Mouse (Mus musculus) limb, embryonic 11.5 days (tissue): Measurements from ENCODE around the gene P2ry12. TPM values are rescaled to one million over a fixed set of nuclear protein-coding genes. Genes with fewer than 3 reads are reported as not detected.

Source experiments
- ATAC-seq: fragments of 200-750 bp; cut with Nextera tagmentation; 2 replicates; pipeline ENCODE4 v1.8.0; 2017; ENCODE audit warnings: low read depth; ENCODE audit not compliant: insufficient number of reproducible peaks, low FRiP score, low TSS enrichment
- DNase-seq: peaks from one replicate; pipeline ENCODE4 v3.0.0-alpha.2; 2015; ENCODE audit warnings: low spot score
- H3K27ac ChIP-seq: fragments of 300-500 bp; sonication (generic); replicated peaks from 2 replicates; pipeline ENCODE4 v1.5.1; 2014; ENCODE audit warnings: low read depth, mild to moderate bottlenecking, low read length
- H3K27me3 ChIP-seq: fragments of 300-500 bp; sonication (generic); 2 replicates; pipeline ENCODE4 v1.6.1; 2014; ENCODE audit warnings: mild to moderate bottlenecking, low read length, mixed read lengths; ENCODE audit not compliant: control insufficient read depth, insufficient read depth
- H3K36me3 ChIP-seq: fragments of 300-500 bp; sonication (generic); 2 replicates; pipeline ENCODE4 v1.6.1; 2014; ENCODE audit warnings: mild to moderate bottlenecking, low read length, moderate library complexity, mixed read lengths; ENCODE audit not compliant: control insufficient read depth, insufficient read depth
- H3K4me1 ChIP-seq: fragments of 300-500 bp; sonication (generic); 2 replicates; pipeline ENCODE4 v1.6.1; 2014; ENCODE audit warnings: low read length, mixed read lengths; ENCODE audit not compliant: control insufficient read depth, insufficient read depth
- H3K4me2 ChIP-seq: fragments of 300-500 bp; sonication (generic); 2 replicates; pipeline ENCODE4 v1.6.1; 2014; ENCODE audit warnings: low read depth, mild to moderate bottlenecking, moderate library complexity; ENCODE audit not compliant: severe bottlenecking
- H3K4me3 ChIP-seq: fragments of 300-500 bp; sonication (generic); 2 replicates; pipeline ENCODE4 v1.5.1; 2014; ENCODE audit warnings: low read depth, low read length
- H3K9ac ChIP-seq: fragments of 300-500 bp; sonication (generic); 2 replicates; pipeline ENCODE4 v1.6.1; 2014; ENCODE audit warnings: mild to moderate bottlenecking, low read length
- H3K9me3 ChIP-seq: fragments of 300-500 bp; sonication (generic); 2 replicates; pipeline ENCODE4 v1.6.1; 2016; ENCODE audit warnings: low read length; ENCODE audit not compliant: control insufficient read depth
- WGBS: fragments of 180-500 bp; shearing (Covaris S2); extraction: QIAGEN DNeasy Blood & Tissue Kit; methylation state at CpG from one replicate; pipeline ENCODE4 v1.1.7; 2014; 5-methylcytosine and 5-hydroxymethylcytosine counted together
- polyA plus RNA-seq: library from polyadenylated mRNA; unstranded; fragments of >200 nt; fragmentation: Nextera tagmentation; extraction: Ambion mirVana; gene quantifications from 2 replicates; pipeline ENCODE4 v1.2.1, GENCODE M21; 2014

P2ry12 gene
- polyA plus RNA-seq, 1 experiment from 2014 or later: 0.93 TPM

DNA sequence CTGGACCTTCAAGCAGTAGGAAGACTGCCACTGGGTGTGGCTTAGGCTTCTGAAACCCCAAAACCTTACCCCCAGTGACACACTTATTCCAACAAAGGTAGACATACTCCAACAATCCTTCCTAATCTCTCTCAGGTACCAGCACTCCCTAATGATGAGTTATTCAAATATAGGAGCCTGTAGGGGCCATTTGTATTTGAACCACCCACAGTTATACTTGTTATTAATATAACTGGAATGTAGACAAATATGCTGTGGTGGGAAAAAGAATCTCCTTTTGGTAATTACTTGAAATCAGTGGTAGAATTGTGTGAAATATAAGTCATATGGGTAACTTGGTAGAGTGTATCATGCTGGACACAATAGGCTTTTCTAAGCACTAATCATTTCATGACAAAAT is 15.9 kb upstream of the P2ry12 start:
- ATAC-seq (no peak), DNase-seq (no peak)

DNA sequence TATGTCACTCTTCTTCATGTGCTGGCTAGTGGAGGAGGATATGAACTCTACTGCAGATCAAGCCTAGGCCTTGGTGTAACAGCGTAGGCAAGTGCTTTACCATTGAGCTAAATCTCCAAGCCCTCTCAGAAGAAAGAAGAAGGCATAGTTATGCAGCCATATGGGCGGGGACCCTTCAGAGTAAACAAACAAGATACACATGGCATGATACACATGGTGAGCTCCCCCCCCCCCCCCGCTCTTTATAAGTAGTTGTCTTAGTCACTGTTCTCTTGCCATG is 15.5 kb upstream of the P2ry12 start:
- ATAC-seq: no peak
- Histone ChIP-seq H3K4me2 (no peak overlapping the region), H3K27ac (no peak overlapping the region), H3K27me3 (no peaks in the 10 kb centered on the region), H3K9ac (no peak overlapping the region), H3K36me3 (no peaks in the 10 kb centered on the region), H3K4me1 (0 out of 2 replicates have a peak, but pooled peaks cover 3% of the 10 kb centered on the region), H3K9me3 (no peaks in the 10 kb centered on the region), H3K4me3 (no peak overlapping the region)
- WGBS: 86% methylated on average over 3 of the region's 3 CpGs
- no peak for DNase-seq

More for the DNA sequence above, 15.9 kb upstream of the P2ry12 start:
- no peaks in the 10 kb centered on the region for H3K36me3 ChIP-seq
- H3K9ac ChIP-seq: no peak overlapping the region
- H3K9me3 ChIP-seq: no peaks in the 10 kb centered on the region
- no peak overlapping the region for H3K4me2 ChIP-seq
- 0 out of 2 replicates have a peak, but pooled peaks cover 3% of the 10 kb centered on the region for H3K4me1 ChIP-seq
- no peak overlapping the region for H3K4me3 ChIP-seq
- H3K27me3 ChIP-seq: no peaks in the 10 kb centered on the region
- H3K27ac ChIP-seq: no peak overlapping the region

DNA sequence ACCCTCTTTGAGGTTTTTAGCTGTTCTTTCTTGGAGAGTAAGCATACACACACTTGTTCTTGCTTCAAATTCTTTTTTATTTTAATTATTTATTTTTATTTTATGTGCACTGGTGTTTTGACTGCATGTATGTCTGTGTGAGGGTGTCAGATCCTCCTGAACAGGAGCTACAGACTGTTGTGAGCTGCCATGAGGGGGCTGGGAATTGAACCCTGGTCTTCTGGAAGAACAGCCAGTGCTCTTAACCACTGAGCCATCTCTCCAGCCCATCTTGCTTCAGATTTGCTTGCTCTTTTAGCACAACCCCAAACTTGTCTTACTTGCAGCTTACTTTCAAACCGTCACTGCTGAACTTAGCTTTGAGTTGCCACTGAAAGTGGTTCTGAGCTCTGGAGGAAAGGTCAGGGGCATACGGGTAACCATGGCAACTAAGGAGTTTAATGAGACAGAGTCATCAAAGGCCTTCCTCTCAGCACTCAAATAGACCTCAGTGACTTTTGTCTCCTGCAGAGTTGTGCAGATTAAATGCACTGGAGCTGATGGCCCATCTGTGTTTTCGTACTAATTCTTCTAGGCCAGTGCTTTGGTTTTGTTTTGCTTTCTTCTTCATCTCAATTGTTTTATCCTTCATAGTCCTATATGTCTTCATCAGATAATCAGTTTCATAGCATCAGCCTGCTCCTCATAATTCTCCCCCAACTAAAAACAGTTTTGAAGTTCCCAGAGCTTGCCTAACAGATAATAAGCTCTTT is 15.0 kb upstream of the P2ry12 start:
- WGBS: 15% methylated on average over 3 of the region's 3 CpGs
- Histone ChIP-seq H3K9ac (no peak overlapping the region), H3K27me3 (no peaks in the 10 kb centered on the region), H3K9me3 (no peaks in the 10 kb centered on the region), H3K27ac (no peak overlapping the region), H3K36me3 (no peaks in the 10 kb centered on the region), H3K4me3 (no peak overlapping the region), H3K4me1 (0 out of 2 replicates have a peak, but pooled peaks cover 3% of the 10 kb centered on the region), H3K4me2 (no peak overlapping the region)
- no peak for DNase-seq
- ATAC-seq: no peak

DNA sequence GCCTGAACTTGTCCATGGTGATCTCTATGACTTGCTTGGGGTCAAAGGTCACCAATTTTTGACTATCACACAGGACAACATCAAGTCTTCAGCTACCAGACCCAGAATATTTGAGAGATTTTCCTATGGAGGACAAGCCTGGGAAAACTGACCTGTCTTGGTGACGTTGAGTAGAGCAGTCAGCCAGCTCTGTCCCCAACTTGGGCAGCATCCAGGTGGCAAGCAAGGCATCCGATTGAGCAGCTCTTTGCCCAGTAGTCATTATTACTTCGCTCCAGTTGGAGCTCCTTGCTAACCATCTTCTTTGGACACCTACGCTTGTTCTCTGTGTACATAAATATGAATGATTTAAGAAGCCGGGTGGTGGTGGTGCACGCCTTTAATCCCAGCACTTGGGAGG is 8.1 kb upstream of the P2ry12 start:
- Histone ChIP-seq H3K27me3 (no peaks in the 10 kb centered on the region), H3K36me3 (no peaks in the 10 kb centered on the region), H3K4me1 (no peaks in the 10 kb centered on the region), H3K9ac (no peak overlapping the region), H3K4me3 (no peak overlapping the region), H3K4me2 (no peak overlapping the region), H3K27ac (no peak overlapping the region), H3K9me3 (no peaks in the 10 kb centered on the region)
- 90% methylated on average over 6 of the region's 6 CpGs for WGBS
- ATAC-seq: no peak
- no peak for DNase-seq

DNA sequence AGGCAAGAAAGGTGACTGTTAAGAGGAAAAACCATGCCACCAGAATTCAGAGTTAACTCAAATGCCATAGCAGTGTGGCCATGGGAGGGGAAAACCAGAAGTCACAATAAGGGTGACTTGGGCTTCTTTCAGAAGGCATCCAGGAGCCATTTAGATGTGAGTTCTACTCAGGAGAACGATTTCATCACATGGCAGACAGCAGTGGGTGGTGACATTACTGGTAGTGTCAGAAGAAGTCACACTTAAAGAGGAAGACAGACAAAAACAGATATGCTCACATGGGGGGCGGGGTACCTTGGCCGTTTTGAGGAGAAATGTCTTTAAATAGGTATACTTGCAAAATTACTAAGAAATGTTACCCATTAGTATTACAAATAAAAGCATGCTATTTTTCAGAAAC is 1.3 kb upstream of the P2ry12 start:
- no peak overlapping the region for H3K4me2 ChIP-seq
- 80% methylated on average over 3 of the region's 3 CpGs for WGBS
- no peak overlapping the region for H3K9ac ChIP-seq
- no peak for ATAC-seq
- H3K4me1 ChIP-seq: peaks cover 7% of the 10 kb centered on the region; the same call in 1 of the 2 replicates
- no peaks in the 10 kb centered on the region for H3K27me3 ChIP-seq
- no peak for DNase-seq
- no peaks in the 10 kb centered on the region for H3K9me3 ChIP-seq
- H3K27ac ChIP-seq: no peak overlapping the region
- no peaks in the 10 kb centered on the region for H3K36me3 ChIP-seq
- no peak overlapping the region for H3K4me3 ChIP-seq

DNA sequence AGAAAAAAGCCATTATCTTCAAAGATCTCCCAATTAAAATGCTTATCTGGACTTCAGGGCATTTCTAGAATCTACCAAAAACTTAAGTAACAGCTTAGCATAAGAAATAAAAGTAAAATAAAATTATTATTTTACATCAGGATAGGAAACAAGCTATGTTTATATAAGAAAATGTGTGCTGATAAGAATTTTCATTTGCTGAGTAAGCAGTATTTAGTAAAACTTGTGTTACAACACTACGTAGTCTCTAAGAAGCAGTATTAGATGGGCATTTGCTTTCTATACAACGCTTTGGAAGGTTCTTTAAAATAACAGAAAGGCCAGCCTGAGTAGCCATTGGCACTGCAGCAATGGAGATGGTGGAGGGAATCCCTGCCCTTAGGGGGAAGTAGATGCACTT is 746 bp upstream of the P2ry12 start:
- Histone ChIP-seq H3K27ac (no peak overlapping the region), H3K9me3 (no peaks in the 10 kb centered on the region), H3K4me1 (peaks cover 7% of the 10 kb centered on the region; the same call in 1 of the 2 replicates), H3K27me3 (no peaks in the 10 kb centered on the region), H3K36me3 (no peaks in the 10 kb centered on the region), H3K4me2 (no peak overlapping the region), H3K4me3 (no peak overlapping the region), H3K9ac (no peak overlapping the region)
- 92% methylated on average over 2 of the region's 2 CpGs for WGBS
- ATAC-seq (no peak), DNase-seq (no peak)

DNA sequence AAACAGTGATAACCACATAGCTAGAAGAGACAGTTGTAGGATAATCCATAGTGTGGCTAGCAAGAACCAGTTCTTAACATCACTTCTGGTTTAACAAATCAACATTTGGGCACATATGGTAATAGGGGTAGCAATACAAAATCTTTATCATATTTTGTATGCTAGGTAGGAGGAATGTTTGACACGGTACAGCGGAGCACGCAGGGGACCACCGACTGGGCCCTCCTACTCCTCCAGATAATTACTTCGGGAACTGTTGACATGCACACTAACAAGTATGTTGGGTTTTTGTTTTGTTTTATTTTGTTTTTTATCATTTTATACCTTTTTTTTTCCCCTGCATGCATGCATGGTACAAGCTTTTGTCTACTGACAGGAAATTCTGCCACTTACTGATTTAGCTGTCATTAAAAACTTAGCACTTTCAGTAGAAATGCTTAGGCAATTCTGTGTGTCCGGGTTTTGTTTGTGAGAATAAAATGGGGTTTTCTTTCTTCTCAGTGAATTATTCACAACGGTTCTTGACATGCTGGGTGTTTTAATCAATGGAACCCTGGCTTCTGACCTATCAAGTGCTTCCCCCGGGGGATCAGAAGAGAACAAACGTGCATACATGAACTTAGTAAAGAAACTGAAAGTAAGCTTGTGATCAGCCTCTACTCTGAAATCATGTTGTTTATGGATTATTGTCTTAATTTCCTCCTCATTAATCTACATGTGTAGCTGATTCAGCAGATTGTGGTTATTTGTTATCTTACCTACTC is 780 bp downstream of the P2ry12 start:
- ATAC-seq (no peak), DNase-seq (no peak)
- 75% methylated on average over 9 of the region's 9 CpGs for WGBS
- Histone ChIP-seq H3K4me1 (peaks cover 12% of the 10 kb centered on the region; the same call in 1 of the 2 replicates), H3K4me3 (no peak overlapping the region), H3K36me3 (no peaks in the 10 kb centered on the region), H3K4me2 (no peak overlapping the region), H3K27me3 (no peaks in the 10 kb centered on the region), H3K9me3 (no peaks in the 10 kb centered on the region), H3K9ac (no peak overlapping the region), H3K27ac (no peak overlapping the region)

DNA sequence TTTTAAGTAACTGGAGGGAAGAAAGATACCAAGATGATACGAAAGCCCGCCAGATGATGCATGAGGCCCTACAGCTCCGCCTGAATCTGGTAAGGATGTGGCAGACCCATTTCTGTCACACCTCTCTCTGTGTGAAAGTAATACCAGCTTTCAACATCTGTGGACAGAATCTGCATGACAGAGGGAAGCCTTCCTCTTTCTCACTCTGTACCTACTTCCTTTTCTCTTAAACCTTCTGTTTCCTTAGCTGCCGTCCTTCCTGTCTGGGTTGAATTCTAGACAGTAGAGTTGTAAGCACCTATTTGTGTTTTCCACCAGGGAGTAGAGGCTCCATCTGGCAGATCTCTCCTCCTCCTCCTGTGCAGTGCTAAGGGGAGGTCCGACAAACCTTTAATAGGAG is 1.9 kb downstream of the P2ry12 start:
- Histone ChIP-seq H3K36me3 (no peaks in the 10 kb centered on the region), H3K4me3 (no peak overlapping the region), H3K9ac (no peak overlapping the region), H3K4me1 (peaks cover 12% of the 10 kb centered on the region; the same call in 1 of the 2 replicates), H3K27ac (no peak overlapping the region; the same call in 1 of the 2 replicates), H3K9me3 (no peaks in the 10 kb centered on the region), H3K4me2 (no peak overlapping the region), H3K27me3 (no peaks in the 10 kb centered on the region)
- ATAC-seq (no peak), DNase-seq (no peak)
- WGBS: 31% methylated on average over 5 of the region's 5 CpGs
